Mouse (Mus musculus) G1E (cell line): ENCODE data around the gene Zfp422. TPM values are rescaled to one million over a fixed set of nuclear protein-coding genes. Genes with fewer than 3 reads are reported as not detected.
"Not testable (repeated sequence)": the region's sequence is repeated elsewhere in the genome, so short reads cannot be mapped to it uniquely, and the experiment has no call there.

Experiments used
- ATAC-seq: 2 replicates; pipeline ENCODE4 v1.8.0; 2016; ENCODE audit warnings: mild to moderate bottlenecking; ENCODE audit not compliant: insufficient number of reproducible peaks, poor library complexity, low FRiP score, severe bottlenecking; ENCODE audit errors: extremely low read depth
- DNase-seq: peaks from one replicate; pipeline ENCODE4 v3.0.0; 2012; ENCODE audit warnings: low spot score
- H3K27me3 ChIP-seq: 2 replicates; pipeline ENCODE4 v1.6.1; 2012; ENCODE audit warnings: mild to moderate bottlenecking, low read length, inconsistent platforms; ENCODE audit not compliant: insufficient read depth
- H3K36me3 ChIP-seq: replicated peaks from 2 replicates; pipeline ENCODE3; 2012; ENCODE audit warnings: mild to moderate bottlenecking, inconsistent platforms
- H3K4me1 ChIP-seq: 2 replicates; pipeline ENCODE4 v1.6.1; 2012; ENCODE audit warnings: low read depth, low read length, inconsistent platforms, mixed read lengths; ENCODE audit not compliant: insufficient read depth
- H3K4me3 ChIP-seq: 2 replicates; pipeline ENCODE4 v1.5.1; 2012; ENCODE audit warnings: low read depth, mild to moderate bottlenecking, inconsistent platforms, low read length, moderate library complexity, mixed read lengths
- H3K9me3 ChIP-seq: replicated peaks from 2 replicates; pipeline ENCODE4 v1.6.1; 2012; ENCODE audit warnings: inconsistent platforms
- CTCF ChIP-seq: IDR thresholded peaks from 2 replicates; pipeline ENCODE4 v1.5.1; 2012; ENCODE audit warnings: low read depth, low read length, inconsistent platforms, mixed read lengths
- GATA1 ChIP-seq: IDR thresholded peaks from 2 replicates; pipeline ENCODE4 v1.6.1; 2012; ENCODE audit warnings: borderline replicate concordance, low read length, inconsistent platforms, mixed read lengths
- GATA2 ChIP-seq: IDR thresholded peaks from 2 replicates; pipeline ENCODE4 v1.6.1; 2012; ENCODE audit warnings: low read depth, low read length, inconsistent platforms, borderline replicate concordance
- POLR2AphosphoS5 ChIP-seq: IDR thresholded peaks from 2 replicates; pipeline ENCODE4 v1.6.1; 2012; ENCODE audit warnings: low read depth, low read length, inconsistent platforms; ENCODE audit not compliant: insufficient replicate concordance
- TAL1 ChIP-seq: conservative IDR thresholded peaks from 2 replicates; pipeline ENCODE4 v1.6.1; 2012; ENCODE audit warnings: low read depth, low read length, inconsistent platforms, mixed read lengths
- polyA plus RNA-seq: library from polyadenylated mRNA; stranded (reverse); fragments of >175 nt; gene quantifications from 2 replicates; pipeline ENCODE4 v1.2.3, GENCODE M21; 2012
- total RNA-seq, 2 experiments: library from RNA; stranded (forward) in 1 of 2; stranded (reverse) in 1 of 2; fragments of 200-1000 nt in 1 of 2; fragments of >200 nt in 1 of 2; fragmentation: Nextera tagmentation in 1 of 2; gene quantifications; 2 replicates each; pipeline ENCODE4 v1.2.3; 2014 to 2017

Zfp422 gene
- total and polyA plus RNA-seq, 3 experiments: 0.11 TPM; not detected in 2

DNA sequence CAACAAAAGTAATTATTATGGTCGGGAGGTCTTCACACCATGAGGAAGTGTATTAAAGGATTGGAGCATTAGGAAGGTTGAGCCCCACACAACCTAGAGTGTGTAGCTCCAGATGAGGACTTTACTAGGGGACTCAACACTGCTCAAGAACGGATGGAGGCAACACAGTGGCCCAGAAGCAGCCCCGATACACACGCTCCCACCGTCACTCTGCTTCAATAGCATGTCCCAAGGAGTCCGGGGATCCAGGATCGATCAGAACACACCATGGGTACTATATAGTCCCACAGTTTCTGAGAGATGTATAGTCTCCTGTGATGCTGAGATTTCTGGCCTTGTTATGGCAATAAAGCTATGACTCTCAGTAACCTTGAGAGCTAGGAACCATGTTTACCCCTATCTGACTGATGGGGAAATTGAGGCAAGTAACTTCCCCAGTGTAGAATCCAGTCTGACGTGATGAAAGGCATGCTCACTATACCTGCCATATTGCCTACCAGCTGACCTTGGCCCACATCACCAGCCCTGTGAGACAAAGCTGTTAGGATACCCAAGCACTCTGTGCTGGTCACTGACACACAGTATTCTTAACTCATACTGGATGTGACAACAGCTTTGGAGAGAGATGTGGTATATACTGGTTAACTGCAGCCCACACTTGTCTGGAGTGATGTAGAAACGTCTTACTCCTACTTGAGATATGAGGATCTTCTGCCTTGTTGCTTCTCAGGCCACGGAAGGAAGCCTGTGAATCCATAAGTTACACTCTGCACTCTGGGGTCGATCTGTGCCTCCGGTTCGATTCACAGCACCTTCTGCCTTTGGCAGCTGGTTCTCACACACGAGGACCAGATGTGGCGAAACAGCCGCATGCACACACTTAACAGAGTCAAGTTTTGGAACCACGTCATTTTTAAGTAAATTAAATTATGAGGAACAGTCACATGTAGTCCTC is 5.2 kb upstream of the Zfp422 start:
- Histone ChIP-seq H3K4me1 (no peaks in the 10 kb centered on the region), H3K4me3 (no peak overlapping the region), H3K9me3 (peaks cover 45% of the 10 kb centered on the region), H3K27me3 (no peaks in the 10 kb centered on the region), H3K36me3 (no peaks in the 10 kb centered on the region)
- ATAC-seq (no peak), DNase-seq (no peak)
- no peak for TF ChIP-seq GATA1

DNA sequence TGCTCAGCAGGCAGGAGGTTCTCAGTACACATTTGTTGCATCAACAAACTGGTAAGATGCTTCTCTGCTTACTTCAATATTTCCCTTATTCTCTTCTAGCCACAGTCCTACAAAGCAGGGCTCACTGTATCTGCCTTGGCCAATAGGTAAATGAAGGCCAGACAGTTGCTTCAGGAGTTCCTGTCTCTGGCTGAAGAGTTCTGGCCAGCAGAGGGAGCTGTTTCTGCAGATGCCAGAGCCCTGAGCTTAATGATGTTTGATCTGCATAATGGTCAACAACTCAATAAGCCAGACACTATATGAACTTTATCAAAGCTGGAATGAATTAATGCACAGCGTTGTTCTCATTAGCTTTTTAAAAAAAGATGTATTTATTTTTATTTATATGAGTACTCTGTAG is 3.3 kb upstream of the Zfp422 start:
- Histone ChIP-seq H3K9me3 (peaks cover 37% of the 10 kb centered on the region), H3K4me1 (no peaks in the 10 kb centered on the region), H3K27me3 (no peaks in the 10 kb centered on the region), H3K36me3 (no peaks in the 10 kb centered on the region), H3K4me3 (no peak overlapping the region)
- TF ChIP-seq GATA2 (no peak), TAL1 (no peak), POLR2AphosphoS5 (no peak), CTCF (no peak), GATA1 (no peak)
- DNase-seq (no peak), ATAC-seq (no peak)

DNA sequence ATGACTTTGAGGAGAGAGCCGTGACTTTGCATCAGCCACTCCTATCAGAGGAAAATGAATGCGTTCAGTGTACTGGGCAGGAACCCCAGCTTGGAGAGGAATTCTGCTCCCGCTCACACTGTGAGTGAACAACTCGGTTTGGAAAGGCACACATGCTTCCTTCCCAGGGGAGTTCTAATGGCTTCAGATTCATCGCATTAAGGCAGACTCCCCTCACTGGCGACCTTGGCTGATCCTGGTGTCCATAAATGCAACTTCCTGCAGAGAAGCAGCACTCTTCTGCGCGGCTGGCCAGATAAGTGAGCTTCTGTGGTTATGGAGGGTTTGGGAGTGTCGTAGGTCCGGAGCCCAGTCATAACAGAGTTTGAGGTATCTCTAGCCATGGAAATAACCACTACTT is 967 bp upstream of the Zfp422 start:
- Histone ChIP-seq H3K4me1 (no peaks in the 10 kb centered on the region), H3K9me3 (peaks cover 31% of the 10 kb centered on the region), H3K27me3 (no peaks in the 10 kb centered on the region), H3K4me3 (no peak overlapping the region), H3K36me3 (no peaks in the 10 kb centered on the region)
- no peak for DNase-seq
- ATAC-seq: no peak
- TF ChIP-seq CTCF: no peak
- no peak for TF ChIP-seq GATA1
- no peak for TF ChIP-seq POLR2AphosphoS5
- no peak for TF ChIP-seq GATA2
- no peak for TF ChIP-seq TAL1

DNA sequence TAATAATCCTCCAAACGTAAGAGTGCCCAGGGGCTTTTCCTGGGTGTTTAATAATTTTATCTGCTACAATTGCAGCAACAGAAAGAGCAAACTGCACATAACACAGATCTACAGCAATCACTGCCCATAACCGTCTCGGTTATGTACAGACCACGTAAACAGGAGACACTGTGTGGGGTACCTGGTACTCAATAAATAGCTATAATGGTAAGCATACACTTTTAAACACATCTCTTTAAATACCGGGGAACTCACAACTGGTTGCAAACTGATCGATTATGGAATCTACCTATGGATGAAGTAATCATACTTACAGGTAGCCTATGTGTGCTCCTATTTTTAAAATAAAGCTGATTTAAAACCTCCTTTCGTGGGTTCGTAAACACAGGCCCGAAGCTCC is 704 bp downstream of the Zfp422 start:
- Histone ChIP-seq H3K36me3 (no peaks in the 10 kb centered on the region), H3K4me3 (no peak overlapping the region), H3K4me1 (no peaks in the 10 kb centered on the region), H3K27me3 (no peaks in the 10 kb centered on the region), H3K9me3 (peaks cover 23% of the 10 kb centered on the region)
- no peak for TF ChIP-seq TAL1
- no peak for TF ChIP-seq GATA1
- TF ChIP-seq GATA2: no peak
- no peak for TF ChIP-seq CTCF
- no peak for TF ChIP-seq POLR2AphosphoS5
- ATAC-seq (no peak), DNase-seq (no peak)

DNA sequence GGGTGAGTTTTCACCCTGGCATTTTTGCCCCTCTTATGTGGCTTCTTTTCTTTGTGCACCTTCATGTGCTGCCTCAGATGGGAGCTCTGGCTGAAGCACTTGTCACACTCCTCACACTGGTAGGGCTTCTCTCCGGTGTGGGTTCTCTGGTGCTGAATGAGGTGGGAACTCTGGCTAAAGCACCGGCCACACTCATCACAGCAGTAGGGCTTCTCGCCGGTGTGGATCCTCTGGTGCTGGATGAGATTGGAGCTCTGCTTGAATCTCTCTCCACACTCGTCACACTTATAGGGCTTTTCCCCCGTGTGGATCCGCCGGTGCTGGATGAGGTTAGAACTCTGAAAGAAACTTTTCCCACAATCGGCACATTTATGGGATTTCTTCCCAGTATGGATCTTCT is 2.4 kb downstream of the Zfp422 start:
- H3K9me3 ChIP-seq: peaks cover 24% of the 10 kb centered on the region
- H3K4me3 ChIP-seq, ATAC-seq, H3K4me1 ChIP-seq, H3K27me3 ChIP-seq, DNase-seq, H3K36me3 ChIP-seq: not testable (repeated sequence)

DNA sequence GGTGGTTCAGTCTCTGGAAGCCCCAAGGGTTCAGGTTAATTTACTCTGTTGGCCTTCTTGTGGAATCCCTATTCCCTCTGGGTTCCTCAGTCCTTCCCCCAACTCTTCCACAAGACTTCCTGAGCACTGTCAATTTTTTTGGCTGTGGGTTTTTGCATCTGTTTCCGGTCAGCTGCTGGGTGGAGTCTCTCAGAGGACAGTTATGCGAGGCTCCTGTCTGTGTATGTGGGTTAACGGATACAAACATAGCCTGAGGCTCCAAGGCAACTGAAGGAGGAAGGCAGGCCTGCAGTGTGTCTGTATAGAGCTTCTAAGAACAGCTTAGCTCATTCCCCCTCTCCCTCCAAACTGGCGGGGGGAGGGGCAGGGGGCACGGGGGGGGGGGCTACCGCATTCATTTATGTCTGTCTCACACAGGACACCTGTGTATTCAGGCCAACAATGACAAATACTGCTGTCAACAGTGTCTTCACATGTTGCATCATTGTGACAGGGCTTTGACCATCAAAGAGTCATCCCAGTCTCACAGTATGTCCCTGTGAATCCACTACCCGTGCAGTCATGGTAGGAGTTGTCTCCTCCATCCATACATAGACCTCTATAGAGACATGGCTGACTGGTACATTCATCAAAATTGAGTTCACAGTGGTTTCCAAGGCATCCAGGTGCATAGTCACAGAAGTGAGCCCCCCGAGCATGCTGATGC is 7.3 kb downstream of the Zfp422 start:
- no peaks in the 10 kb centered on the region for H3K4me1 ChIP-seq
- no peak for DNase-seq
- TF ChIP-seq CTCF (no peak), GATA1 (no peak), TAL1 (no peak), POLR2AphosphoS5 (no peak), GATA2 (no peak)
- H3K4me3 ChIP-seq: no peak overlapping the region
- H3K27me3 ChIP-seq: no peaks in the 10 kb centered on the region
- H3K9me3 ChIP-seq: peaks cover 13% of the 10 kb centered on the region
- no peak for ATAC-seq
- H3K36me3 ChIP-seq: no peaks in the 10 kb centered on the region
